Mouse (Mus musculus): ENCODE data around the gene Usp16.

DNA sequence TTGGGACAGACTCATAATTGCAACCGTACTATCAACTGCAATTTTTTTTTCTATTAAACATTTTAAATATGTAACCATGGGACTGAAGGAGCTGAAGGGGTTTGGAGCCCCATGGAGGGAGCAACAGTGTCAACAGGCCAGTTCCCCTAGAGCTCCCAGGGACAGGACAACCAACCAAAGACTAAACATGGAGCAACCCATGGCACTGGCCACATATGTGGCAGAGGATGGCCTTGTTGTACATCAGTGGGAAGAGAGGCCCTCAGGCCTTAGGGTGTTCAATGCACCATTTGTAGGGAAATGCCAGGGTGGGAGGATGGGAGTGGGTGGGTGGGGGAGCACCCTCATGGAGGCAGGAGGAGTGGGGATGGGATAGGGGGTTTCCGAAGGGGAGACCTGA, 42.2 kb downstream of the Usp16 start:
- TF ChIP-seq MAFK (IDR thresholded peaks at IDR 0.05; ENCODE audit: insufficient read depth, low read depth, low read length) (no peak), CHD2 (IDR thresholded peaks at IDR 0.05; ENCODE audit: low read depth, low read length) (no peak)
